Mouse (Mus musculus) spleen, adult 2 months (tissue): ENCODE measurements around the gene Ttc22.

Source experiments
- CTCF ChIP-seq: fragments of 200-500 bp; IDR thresholded peaks from 2 replicates; pipeline ENCODE4 v1.5.1; 2011; ENCODE audit warnings: mild to moderate bottlenecking, inconsistent platforms; ENCODE audit not compliant: insufficient read depth, insufficient read length, insufficient replicate concordance; ENCODE audit errors: extremely low read depth
- POLR2A ChIP-seq: fragments of 200-500 bp; IDR thresholded peaks from 2 replicates; pipeline ENCODE4 v1.6.1; 2011; ENCODE audit warnings: low read depth, low read length, inconsistent platforms

- TF ChIP-seq CTCF: no peak
- no peak for TF ChIP-seq POLR2A
Observed at GRCm38 (mm10) chr4:106600770-106601169, 21.5 kb upstream of the Ttc22 start.
